Mouse (Mus musculus): ENCODE measurements at regions not wholly inside any gene's neighbourhood (a gene's known extent, or its start where the extent isn't known, plus 50 kb on each side); places are given as distances from the start of the nearest gene placed in this dataset.

GRCm38 (mm10) chr14:28773068-28773467, 244.9 kb upstream of the Lrtm1 start:
- DNase-seq (ENCODE audit: low spot score), result no peak

GRCm38 (mm10) chr14:28775686-28776085, 242.3 kb upstream of the Lrtm1 start:
- DNase-seq (ENCODE audit: low spot score), result no peak

- DNase-seq (ENCODE audit: low spot score), result no peak
Measured at GRCm38 (mm10) chr14:28777791-28778190, 240.2 kb upstream of the Lrtm1 start.

GRCm38 (mm10) chr14:28781660-28782059, 236.3 kb upstream of the Lrtm1 start:
- peak; percentile 28 for DNase-seq (ENCODE audit: low spot score)

- no peak for DNase-seq (ENCODE audit: low spot score)
Measured at GRCm38 (mm10) chr14:28784106-28784633, 233.8 kb upstream of the Lrtm1 start.

- no peak for DNase-seq (ENCODE audit: low spot score)
Measured at GRCm38 (mm10) chr14:28798290-28798689, 219.7 kb upstream of the Lrtm1 start.

- DNase-seq (ENCODE audit: low spot score), result no peak
Measured at GRCm38 (mm10) chr14:28801681-28802080, 216.3 kb upstream of the Lrtm1 start.

- DNase-seq (ENCODE audit: low spot score), result no peak
Measured at GRCm38 (mm10) chr14:28802126-28802525, 215.9 kb upstream of the Lrtm1 start.

- no peak for DNase-seq (ENCODE audit: low spot score)
Measured at GRCm38 (mm10) chr14:28808094-28808493, 209.9 kb upstream of the Lrtm1 start.

GRCm38 (mm10) chr14:28809355-28809754, 208.7 kb upstream of the Lrtm1 start:
- no peak for DNase-seq (ENCODE audit: low spot score)

GRCm38 (mm10) chr14:28820970-28821369, 197.0 kb upstream of the Lrtm1 start:
- no peak for DNase-seq (ENCODE audit: low spot score)

GRCm38 (mm10) chr14:28827186-28827585, 190.8 kb upstream of the Lrtm1 start:
- no peak for DNase-seq (ENCODE audit: low spot score)

- no peak for DNase-seq (ENCODE audit: low spot score)
Measured at GRCm38 (mm10) chr14:28837117-28837516, 180.9 kb upstream of the Lrtm1 start.

- peak; percentile 20 for DNase-seq (ENCODE audit: low spot score)
Measured at GRCm38 (mm10) chr14:28848831-28849590, 169.0 kb upstream of the Lrtm1 start.
